Mouse (Mus musculus) liver, postnatal 0 days (tissue): Measurements from ENCODE around the gene Lrch1. TPM values are rescaled to one million over a fixed set of nuclear protein-coding genes. Genes with fewer than 3 reads are reported as not detected.

ENCODE experiments used
- ATAC-seq: fragments of 200-750 bp; cut with Nextera tagmentation; 2 replicates; pipeline ENCODE4 v1.8.0; 2017; ENCODE audit warnings: mild to moderate bottlenecking, moderate library complexity
- DNase-seq: peaks from one replicate; pipeline ENCODE4 v3.0.0-alpha.2; 2016
- H3K27ac ChIP-seq: fragments of 300-500 bp; sonication (generic); 2 replicates; pipeline ENCODE4 v1.5.1; 2014; ENCODE audit warnings: antibody characterized with exemption, moderate library complexity, mild to moderate bottlenecking, low read depth
- H3K27me3 ChIP-seq: fragments of 300-500 bp; sonication (generic); 2 replicates; pipeline ENCODE4 v1.6.1; 2014; ENCODE audit warnings: low read length, control low read depth, mixed read lengths; ENCODE audit not compliant: insufficient read depth
- H3K36me3 ChIP-seq: fragments of 300-500 bp; sonication (generic); replicated peaks from 2 replicates; pipeline ENCODE4 v1.6.1; 2014; ENCODE audit warnings: mild to moderate bottlenecking, control low read depth, low read length, moderate library complexity, mixed read lengths; ENCODE audit not compliant: insufficient read depth
- H3K4me1 ChIP-seq: fragments of 300-500 bp; sonication (generic); 2 replicates; pipeline ENCODE4 v1.6.1; 2014; ENCODE audit warnings: antibody characterized with exemption, mild to moderate bottlenecking, control low read depth; ENCODE audit not compliant: insufficient read depth
- H3K4me2 ChIP-seq: fragments of 300-500 bp; sonication (generic); 2 replicates; pipeline ENCODE4 v1.6.1; 2014; ENCODE audit warnings: low read depth, mild to moderate bottlenecking, low read length, moderate library complexity, mixed read lengths
- H3K4me3 ChIP-seq: fragments of 300-500 bp; sonication (generic); 2 replicates; pipeline ENCODE4 v1.5.1; 2014; ENCODE audit warnings: low read depth, low read length
- H3K9ac ChIP-seq: fragments of 300-500 bp; sonication (generic); replicated peaks from 2 replicates; pipeline ENCODE4 v1.6.1; 2014; ENCODE audit warnings: mild to moderate bottlenecking, moderate library complexity
- H3K9me3 ChIP-seq: fragments of 300-500 bp; sonication (generic); 2 replicates; pipeline ENCODE4 v1.6.1; 2016; ENCODE audit warnings: mild to moderate bottlenecking, control low read depth, low read length, mixed read lengths
- CTCF ChIP-seq: sonication (generic); IDR thresholded peaks from 2 replicates; pipeline ENCODE4 v1.5.1; 2016; ENCODE audit warnings: antibody characterized with exemption, low read depth
- EP300 ChIP-seq: IDR thresholded peaks from 2 replicates; pipeline ENCODE4 v1.6.1; 2016; ENCODE audit warnings: antibody characterized with exemption, low read depth, mild to moderate bottlenecking
- WGBS: fragments of 180-500 bp; shearing (Covaris S2); extraction: QIAGEN DNeasy Blood & Tissue Kit; methylation state at CpG from one replicate; pipeline ENCODE4 v1.1.7; 2014; ENCODE audit not compliant: insufficient replicate concordance; 5-methylcytosine and 5-hydroxymethylcytosine counted together
- polyA plus RNA-seq: library from polyadenylated mRNA; unstranded; fragments of >200 nt; fragmentation: Nextera tagmentation; extraction: Ambion mirVana; gene quantifications from 2 replicates; pipeline ENCODE4 v1.2.1, GENCODE M21; 2015

Lrch1 gene
- polyA plus RNA-seq, 1 experiment from 2014 or later: 3.6 TPM

GRCm38 (mm10) chr14:74915658-74916057, 32.0 kb downstream of the Lrch1 start:
- ATAC-seq (no peak), DNase-seq (no peak)
- Histone ChIP-seq H3K9me3 (no peaks in the 10 kb centered on the region), H3K9ac (no peak overlapping the region), H3K27me3 (no peaks in the 10 kb centered on the region), H3K27ac (no peak overlapping the region), H3K4me2 (no peak overlapping the region), H3K4me3 (no peak overlapping the region), H3K4me1 (peaks cover 20% of the 10 kb centered on the region; the same call in 1 of the 2 replicates), H3K36me3 (no peaks in the 10 kb centered on the region)
- WGBS: 88% methylated on average over 2 of the region's 2 CpGs
- no peak for TF ChIP-seq EP300

DNA sequence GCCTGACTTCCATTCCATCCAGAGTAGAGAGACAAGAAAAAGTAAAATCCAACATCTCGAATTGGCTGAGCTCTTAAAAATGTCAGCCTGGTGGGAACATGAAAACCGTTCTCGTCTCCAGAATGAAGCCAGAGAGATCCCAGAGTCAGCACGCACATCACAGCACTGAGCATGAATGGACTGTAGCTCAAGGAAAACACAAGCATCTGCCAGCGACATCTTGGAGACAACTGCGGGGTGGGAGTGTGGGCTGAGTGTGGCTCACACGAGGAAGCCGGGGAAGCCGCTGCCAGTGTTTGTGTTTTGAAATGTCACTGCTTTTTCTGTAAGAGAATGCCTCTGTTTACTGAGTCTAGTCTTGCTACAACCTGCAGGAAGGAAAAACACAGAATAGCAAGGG, 32.7 kb downstream of the Lrch1 start:
- ATAC-seq: no peak
- H3K4me1 ChIP-seq: peaks cover 20% of the 10 kb centered on the region; the same call in 1 of the 2 replicates
- no peak overlapping the region for H3K4me3 ChIP-seq
- no peaks in the 10 kb centered on the region for H3K27me3 ChIP-seq
- no peaks in the 10 kb centered on the region for H3K36me3 ChIP-seq
- no peak overlapping the region for H3K4me2 ChIP-seq
- no peak for TF ChIP-seq CTCF
- TF ChIP-seq EP300: no peak
- no peak overlapping the region for H3K27ac ChIP-seq
- H3K9ac ChIP-seq: no peak overlapping the region
- WGBS: 74% methylated on average over 9 of the region's 9 CpGs
- H3K9me3 ChIP-seq: no peaks in the 10 kb centered on the region
- DNase-seq: no peak

GRCm38 (mm10) chr14:74913381-74914230, 34.1 kb downstream of the Lrch1 start:
- Histone ChIP-seq H3K9ac (no peak overlapping the region), H3K27me3 (no peaks in the 10 kb centered on the region), H3K27ac (no peak overlapping the region), H3K4me3 (no peak overlapping the region), H3K4me1 (peaks cover 16% of the 10 kb centered on the region; the same call in 1 of the 2 replicates), H3K9me3 (no peaks in the 10 kb centered on the region), H3K4me2 (no peak overlapping the region), H3K36me3 (no peaks in the 10 kb centered on the region)
- ATAC-seq (no peak), DNase-seq (no peak)
- TF ChIP-seq EP300: no peak
- WGBS: 75% methylated on average over 20 of the region's 20 CpGs

DNA sequence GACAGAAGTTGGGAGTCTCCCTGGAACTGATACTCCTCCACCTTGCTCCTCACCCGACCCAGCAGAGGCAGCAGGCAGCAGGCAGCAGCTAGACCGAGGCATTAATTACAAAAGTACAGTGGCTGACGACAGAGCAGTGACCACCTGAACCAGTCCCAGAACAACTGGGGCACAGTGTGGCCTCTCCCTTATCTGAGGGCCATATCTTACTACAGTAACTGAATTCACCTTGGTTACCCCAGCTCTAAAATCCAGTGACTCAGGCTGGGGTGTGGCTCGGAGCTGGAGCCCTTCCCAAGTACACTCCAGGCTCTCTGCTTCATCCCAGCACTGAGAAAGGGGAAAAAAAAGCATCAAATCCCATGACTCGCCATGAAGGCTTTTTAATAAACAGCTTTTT, 37.3 kb downstream of the Lrch1 start:
- Histone ChIP-seq H3K4me3 (no peak overlapping the region), H3K27ac (no peak overlapping the region), H3K4me2 (no peak overlapping the region), H3K36me3 (no peaks in the 10 kb centered on the region), H3K4me1 (peaks cover 9% of the 10 kb centered on the region), H3K27me3 (no peaks in the 10 kb centered on the region), H3K9me3 (no peaks in the 10 kb centered on the region), H3K9ac (no peak overlapping the region)
- no peak for DNase-seq
- ATAC-seq: no peak
- no peak for TF ChIP-seq CTCF
- no peak for TF ChIP-seq EP300
- WGBS: 64% methylated on average over 5 of the region's 5 CpGs

GRCm38 (mm10) chr14:74909021-74909420, 38.7 kb downstream of the Lrch1 start:
- no peak overlapping the region for H3K4me2 ChIP-seq
- TF ChIP-seq CTCF: no peak
- no peak for TF ChIP-seq EP300
- WGBS: 58% methylated on average over 8 of the region's 8 CpGs
- peaks cover 13% of the 10 kb centered on the region for H3K4me1 ChIP-seq
- no peak overlapping the region for H3K9ac ChIP-seq
- no peak for DNase-seq
- H3K36me3 ChIP-seq: no peaks in the 10 kb centered on the region
- no peaks in the 10 kb centered on the region for H3K27me3 ChIP-seq
- ATAC-seq: peak; percentile 38; the same call in 1 of the 2 replicates
- no peaks in the 10 kb centered on the region for H3K9me3 ChIP-seq
- H3K27ac ChIP-seq: peak overlapping the region; percentile 44; the same call in 1 of the 2 replicates
- H3K4me3 ChIP-seq: no peak overlapping the region

GRCm38 (mm10) chr14:74908250-74908649, 39.4 kb downstream of the Lrch1 start:
- Histone ChIP-seq H3K27ac (peak overlapping the region; percentile 44; the same call in 1 of the 2 replicates), H3K4me1 (peaks cover 16% of the 10 kb centered on the region), H3K4me3 (no peak overlapping the region), H3K36me3 (no peaks in the 10 kb centered on the region), H3K9ac (no peak overlapping the region), H3K9me3 (no peaks in the 10 kb centered on the region), H3K27me3 (no peaks in the 10 kb centered on the region), H3K4me2 (no peak overlapping the region)
- DNase-seq (peak; percentile 26), ATAC-seq (peak; percentile 35; the same call in 1 of the 2 replicates)
- WGBS: 57% methylated on average over 6 of the region's 6 CpGs
- no peak for TF ChIP-seq CTCF
- TF ChIP-seq EP300: no peak
